Mouse (Mus musculus): ENCODE data around the gene Gm5849. TPM values are rescaled to one million over a fixed set of nuclear protein-coding genes. Genes with fewer than 3 reads are reported as not detected.
"Not testable (repeated sequence)": the region's sequence is repeated elsewhere in the genome, so short reads cannot be mapped to it uniquely, and the experiment has no call there.

Gm5849 gene
- not detected in 2 replicates for polyA plus RNA-seq (2016; fragmentation: Nextera tagmentation; extraction: Ambion mirVana)

DNA sequence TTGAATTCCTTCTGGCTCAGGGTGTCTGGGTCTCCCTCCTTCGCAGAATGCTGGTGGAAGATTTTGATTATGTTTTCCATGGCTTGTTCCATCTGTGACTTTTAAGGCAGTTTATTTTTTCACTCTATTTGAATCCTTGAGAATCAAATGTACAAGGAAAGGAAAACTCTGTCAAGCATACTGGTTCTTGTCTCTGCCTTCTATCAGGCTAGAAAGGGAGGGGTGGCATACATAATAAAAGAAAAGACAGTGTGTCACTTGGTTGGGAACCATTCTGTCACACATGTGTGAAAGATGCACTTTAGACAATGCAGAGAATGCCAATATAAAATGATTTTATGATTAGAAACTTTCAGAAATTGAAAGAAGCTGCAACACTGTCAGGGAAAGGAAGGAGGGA is at the start of gene Gm5849:
TSS of gene Gm5849 (minus strand) at position 101 of the 400 bp plus-strand sequence.
- not testable (repeated sequence) for H3K9ac ChIP-seq

DNA sequence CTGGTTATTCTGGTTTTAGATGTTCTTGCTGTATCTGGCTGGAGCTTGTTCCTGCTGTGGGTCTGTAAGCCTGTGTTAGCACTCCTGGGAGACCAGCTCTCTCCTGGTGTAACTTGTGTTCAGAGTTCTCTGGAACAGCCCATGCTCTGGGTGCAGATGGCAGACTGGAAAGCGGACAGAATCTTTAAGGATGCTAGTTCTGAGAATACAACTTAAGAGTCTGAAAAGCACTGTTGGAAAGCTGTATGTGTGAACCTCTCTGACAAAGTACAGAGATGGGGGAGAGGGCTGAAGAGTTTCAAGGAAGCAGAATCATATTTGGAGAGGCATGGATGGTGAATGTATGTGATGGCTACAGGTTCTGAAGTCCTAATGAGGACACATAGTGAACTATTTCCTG is 28.0 kb downstream of the Gm5849 start:
- Histone ChIP-seq H3K9me3 (no peaks in the 10 kb centered on the region), H3K9ac (no peak overlapping the region), H3K27me3 (no peaks in the 10 kb centered on the region), H3K4me2 (replicated peaks) (no peak overlapping the region), H3K36me3 (no peaks in the 10 kb centered on the region), H3K4me3 (no peak overlapping the region), H3K27ac (no peak overlapping the region), H3K4me1 (no peaks in the 10 kb centered on the region)
- no peak for ATAC-seq (ENCODE audit: insufficient number of reproducible peaks, insufficient read depth, low FRiP score, low TSS enrichment)
- WGBS, result 93% methylated on average over 1 of the region's 1 CpGs

More for the DNA sequence above, at the start of gene Gm5849:
- not testable (repeated sequence) for H3K9me3 ChIP-seq; H3K4me2 ChIP-seq (replicated peaks); ATAC-seq (ENCODE audit: insufficient number of reproducible peaks, insufficient read depth, low FRiP score, low TSS enrichment); H3K4me3 ChIP-seq; H3K4me1 ChIP-seq; H3K27me3 ChIP-seq; H3K36me3 ChIP-seq; H3K27ac ChIP-seq
- WGBS, result 85% methylated on average over 1 of the region's 1 CpGs

GRCm38 (mm10) chr3:90726606-90727005 is 51.1 kb downstream of the Gm5849 start, which contains the start of gene Pglyrp4:
Gene Pglyrp4, plus strand, starts transcription at chr3:90726906.
- H3K4me1 ChIP-seq, result no peaks in the 10 kb centered on the region
- H3K9me3 ChIP-seq, result no peaks in the 10 kb centered on the region
- no peaks in the 10 kb centered on the region for H3K27me3 ChIP-seq
- WGBS, result 81% methylated on average over 3 of the region's 3 CpGs
- H3K27ac ChIP-seq, result no peak within 1 kb of the TSS
- no peak within 1 kb of the TSS for H3K4me2 ChIP-seq (replicated peaks)
- no peak for ATAC-seq (ENCODE audit: insufficient number of reproducible peaks, insufficient read depth, low FRiP score, low TSS enrichment)
- H3K36me3 ChIP-seq, result no peaks in the 10 kb centered on the region
- H3K4me3 ChIP-seq, result no peak within 1 kb of the TSS
- H3K9ac ChIP-seq, result no peak within 1 kb of the TSS

Other genes starting within 250 kb of the Gm5849 start
- gene S100a16, start 240.6 kb downstream of the Gm5849 start, polyA plus RNA-seq (2016; fragmentation: Nextera tagmentation; extraction: Ambion mirVana), result 56.1 and 58.0 TPM in 2 replicates
- not detected in 2 replicates for gene S100a3, start 217.3 kb downstream of the Gm5849 start, polyA plus RNA-seq (2016; fragmentation: Nextera tagmentation; extraction: Ambion mirVana)
- gene S100a2, start 187.6 kb downstream of the Gm5849 start, polyA plus RNA-seq (2016; fragmentation: Nextera tagmentation; extraction: Ambion mirVana), result not detected in 2 replicates
- not detected in 2 replicates for gene Gm42674, start 176.0 kb downstream of the Gm5849 start, polyA plus RNA-seq (2016; fragmentation: Nextera tagmentation; extraction: Ambion mirVana)
- 4.0 and 7.2 TPM in 2 replicates for gene S100a4, start 174.1 kb downstream of the Gm5849 start, polyA plus RNA-seq (2016; fragmentation: Nextera tagmentation; extraction: Ambion mirVana)
- 0.85 and 0.91 TPM in 2 replicates for gene S100a5, start 169.4 kb downstream of the Gm5849 start, polyA plus RNA-seq (2016; fragmentation: Nextera tagmentation; extraction: Ambion mirVana)
- gene S100a6, start 165.0 kb downstream of the Gm5849 start, polyA plus RNA-seq (2016; fragmentation: Nextera tagmentation; extraction: Ambion mirVana), result 37.8 and 42.0 TPM in 2 replicates
- gene S100a7a, start 123.9 kb downstream of the Gm5849 start, polyA plus RNA-seq (2016; fragmentation: Nextera tagmentation; extraction: Ambion mirVana), result 0.13 and 0.36 TPM in 2 replicates
- gene S100a8, start 108.9 kb downstream of the Gm5849 start, polyA plus RNA-seq (2016; fragmentation: Nextera tagmentation; extraction: Ambion mirVana), result 16.8 and 18.3 TPM in 2 replicates
- 8.6 and 11.9 TPM in 2 replicates for gene S100a9, start 82.2 kb downstream of the Gm5849 start, polyA plus RNA-seq (2016; fragmentation: Nextera tagmentation; extraction: Ambion mirVana)
- gene Pglyrp4, start 51.0 kb downstream of the Gm5849 start, polyA plus RNA-seq (2016; fragmentation: Nextera tagmentation; extraction: Ambion mirVana), result not detected in 2 replicates